Mouse (Mus musculus) intestine, embryonic 14.5 days (tissue): ENCODE results near the gene Adi1. TPM values are rescaled to one million over a fixed set of nuclear protein-coding genes. Genes with fewer than 3 reads are reported as not detected.

Experiments
- ATAC-seq: fragments of 200-750 bp; cut with Nextera tagmentation; replicated peaks from 2 replicates; pipeline ENCODE4 v1.8.0; 2017; ENCODE audit warnings: low read depth, moderate number of reproducible peaks, moderate TSS enrichment, moderate library complexity; ENCODE audit not compliant: low FRiP score, low TSS enrichment
- DNase-seq: peaks from one replicate; pipeline ENCODE4 v3.0.0-alpha.2; 2018; ENCODE audit warnings: low spot score
- H3K27ac ChIP-seq: fragments of 300-500 bp; sonication (generic); 2 replicates; pipeline ENCODE4 v1.5.1; 2014; ENCODE audit warnings: low read depth, mild to moderate bottlenecking, control low read depth
- H3K27me3 ChIP-seq: fragments of 300-500 bp; sonication (generic); replicated peaks from 2 replicates; pipeline ENCODE4 v1.6.1; 2014; ENCODE audit warnings: low read length, control low read depth; ENCODE audit not compliant: control insufficient read depth, insufficient read depth
- H3K36me3 ChIP-seq: fragments of 300-500 bp; sonication (generic); 2 replicates; pipeline ENCODE4 v1.6.1; 2014; ENCODE audit warnings: low read length, control low read depth; ENCODE audit not compliant: control insufficient read depth, insufficient read depth
- H3K4me1 ChIP-seq: fragments of 300-500 bp; sonication (generic); replicated peaks from 2 replicates; pipeline ENCODE4 v1.6.1; 2014; ENCODE audit warnings: low read length, control low read depth, mixed read lengths; ENCODE audit not compliant: control insufficient read depth, insufficient read depth
- H3K4me2 ChIP-seq: fragments of 300-500 bp; sonication (generic); 2 replicates; pipeline ENCODE4 v1.6.1; 2014; ENCODE audit warnings: low read length
- H3K4me3 ChIP-seq: fragments of 300-500 bp; sonication (generic); 2 replicates; pipeline ENCODE4 v1.5.1; 2014; ENCODE audit warnings: low read depth, low read length, control low read depth, mixed read lengths
- H3K9ac ChIP-seq: fragments of 300-500 bp; sonication (generic); 2 replicates; pipeline ENCODE4 v1.6.1; 2014; ENCODE audit warnings: mild to moderate bottlenecking, low read length
- H3K9me3 ChIP-seq: fragments of 300-500 bp; sonication (generic); 2 replicates; pipeline ENCODE4 v1.6.1; 2016; ENCODE audit warnings: low read length, control low read depth; ENCODE audit not compliant: control insufficient read depth
- WGBS: fragments of 180-500 bp; shearing (Covaris S2); extraction: QIAGEN DNeasy Blood & Tissue Kit; methylation state at CpG from one replicate; pipeline ENCODE4 v1.1.7; 2014; 5-methylcytosine and 5-hydroxymethylcytosine counted together
- microRNA-seq: library from miRNA; unstranded; fragments of <30 nt; microRNA quantifications from one replicate; pipeline ENCODE4, GENCODE M21; 2016
- polyA plus RNA-seq: library from polyadenylated mRNA; unstranded; fragments of >200 nt; fragmentation: Nextera tagmentation; extraction: Ambion mirVana; gene quantifications from 2 replicates; pipeline ENCODE4 v1.2.1, GENCODE M21; 2014

The Adi1 gene
- polyA plus RNA-seq, 1 experiment from 2014 or later: 78.7 TPM

- H3K4me1 ChIP-seq: no peaks in the 10 kb centered on the region
- no peak overlapping the region for H3K4me2 ChIP-seq
- no peak overlapping the region for H3K9ac ChIP-seq
- H3K9me3 ChIP-seq: no peaks in the 10 kb centered on the region
- no peaks in the 10 kb centered on the region for H3K27me3 ChIP-seq
- peaks cover 40% of the 10 kb centered on the region for H3K36me3 ChIP-seq
- no peak overlapping the region for H3K27ac ChIP-seq
- ATAC-seq (no peak), DNase-seq (no peak)
- 85% methylated on average over 24 of the region's 24 CpGs for WGBS
- no peak overlapping the region for H3K4me3 ChIP-seq
Observed at GRCm38 (mm10) chr12:28714822-28715632, 40.0 kb downstream of the Adi1 start.

DNA sequence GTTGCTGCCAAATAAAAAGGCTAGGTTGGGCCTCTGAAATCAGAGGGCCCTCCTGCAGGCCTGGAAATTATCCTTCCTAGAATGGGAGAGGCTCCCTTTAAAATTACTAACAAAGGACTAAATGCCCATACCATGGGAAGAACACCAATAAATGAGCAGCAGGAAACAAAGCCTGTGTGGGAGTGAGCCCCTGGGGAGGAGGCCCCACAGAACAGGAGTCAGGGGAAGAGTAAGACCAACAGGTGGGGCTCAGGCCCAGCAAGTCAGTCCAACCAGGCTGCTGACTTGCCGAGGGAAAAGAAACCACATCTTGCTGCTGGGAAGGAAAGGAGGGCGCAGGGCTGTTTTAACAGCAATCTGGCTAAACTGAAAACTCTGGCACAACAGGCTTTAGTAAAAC lies 42.0 kb downstream of the Adi1 start:
- H3K9me3 ChIP-seq: no peaks in the 10 kb centered on the region
- no peak overlapping the region for H3K9ac ChIP-seq
- H3K4me2 ChIP-seq: no peak overlapping the region
- DNase-seq (no peak), ATAC-seq (no peak)
- no peak overlapping the region for H3K27ac ChIP-seq
- H3K4me3 ChIP-seq: no peak overlapping the region
- no peaks in the 10 kb centered on the region for H3K27me3 ChIP-seq
- WGBS: 86% methylated on average over 2 of the region's 2 CpGs
- H3K36me3 ChIP-seq: peaks cover 42% of the 10 kb centered on the region
- H3K4me1 ChIP-seq: no peaks in the 10 kb centered on the region

GRCm38 (mm10) chr12:28718106-28718505 lies 43.1 kb downstream of the Adi1 start:
- peaks cover 41% of the 10 kb centered on the region for H3K36me3 ChIP-seq
- no peak overlapping the region for H3K4me3 ChIP-seq
- H3K27ac ChIP-seq: no peak overlapping the region
- WGBS: 92% methylated on average over 2 of the region's 2 CpGs
- no peaks in the 10 kb centered on the region for H3K27me3 ChIP-seq
- no peak for ATAC-seq
- no peak for DNase-seq
- no peak overlapping the region for H3K9ac ChIP-seq
- no peak overlapping the region for H3K4me2 ChIP-seq
- no peaks in the 10 kb centered on the region for H3K4me1 ChIP-seq
- H3K9me3 ChIP-seq: no peaks in the 10 kb centered on the region

- 90% methylated on average over 3 of the region's 3 CpGs for WGBS
- Histone ChIP-seq H3K9ac (no peak overlapping the region), H3K27ac (no peak overlapping the region), H3K4me3 (no peak overlapping the region), H3K36me3 (peaks cover 54% of the 10 kb centered on the region), H3K27me3 (no peaks in the 10 kb centered on the region), H3K4me2 (no peak overlapping the region), H3K4me1 (no peaks in the 10 kb centered on the region), H3K9me3 (no peaks in the 10 kb centered on the region)
- DNase-seq: no peak
- ATAC-seq: no peak
Observed at GRCm38 (mm10) chr12:28724366-28724765, 49.3 kb downstream of the Adi1 start.

GRCm38 (mm10) chr12:28726204-28726603 lies 51.2 kb downstream of the Adi1 start:
- no peaks in the 10 kb centered on the region for H3K4me1 ChIP-seq
- H3K27me3 ChIP-seq: no peaks in the 10 kb centered on the region
- 93% methylated on average over 4 of the region's 4 CpGs for WGBS
- H3K9me3 ChIP-seq: no peaks in the 10 kb centered on the region
- no peak overlapping the region for H3K4me3 ChIP-seq
- ATAC-seq (no peak), DNase-seq (no peak)
- no peak overlapping the region for H3K9ac ChIP-seq
- H3K27ac ChIP-seq: no peak overlapping the region
- H3K36me3 ChIP-seq: peaks cover 48% of the 10 kb centered on the region
- H3K4me2 ChIP-seq: no peak overlapping the region

GRCm38 (mm10) chr12:28727061-28727460 lies 52.0 kb downstream of the Adi1 start:
- Histone ChIP-seq H3K4me2 (no peak overlapping the region), H3K27ac (no peak overlapping the region), H3K36me3 (peaks cover 46% of the 10 kb centered on the region), H3K9ac (no peak overlapping the region), H3K4me3 (no peak overlapping the region), H3K27me3 (no peaks in the 10 kb centered on the region), H3K4me1 (no peaks in the 10 kb centered on the region), H3K9me3 (no peaks in the 10 kb centered on the region)
- ATAC-seq (no peak), DNase-seq (no peak)
- 80% methylated on average over 5 of the region's 5 CpGs for WGBS

Small RNAs within 50 kb of the gene (microRNA-seq; reads per million reads assigned to microRNA genes)
- not detected for gene Mir6937

Other genes starting within 250 kb of the Adi1 start
- 0.12 TPM in 2 replicates for gene Dcdc2c, start 122.8 kb upstream of the Adi1 start, polyA plus RNA-seq
- not detected in 2 replicates for gene Allc, start 92.7 kb upstream of the Adi1 start, polyA plus RNA-seq
- gene Colec11, start 51.9 kb upstream of the Adi1 start, polyA plus RNA-seq: 1.1 and 1.2 TPM in 2 replicates
- gene Rps7, start 39.3 kb upstream of the Adi1 start, polyA plus RNA-seq: 988 and 1,086 TPM in 2 replicates
- 29.2 and 30.0 TPM in 2 replicates for gene Rnaseh1, start 25.6 kb upstream of the Adi1 start, polyA plus RNA-seq
- gene Trappc12, start 75.2 kb downstream of the Adi1 start, polyA plus RNA-seq: 40.9 and 43.5 TPM in 2 replicates
- 31.0 and 32.4 TPM in 2 replicates for gene Eipr1, start 76.6 kb downstream of the Adi1 start, polyA plus RNA-seq